Mouse (Mus musculus) effector memory CD4-positive, alpha-beta T cell, adult 7 months (primary cell): ENCODE data around the gene Olfr352. TPM values are rescaled to one million over a fixed set of nuclear protein-coding genes. Genes with fewer than 3 reads are reported as not detected.

Experiments
- polyA plus RNA-seq: library from polyadenylated mRNA; unstranded; fragments of 100-300 nt; shearing (Covaris generic); gene quantifications from one replicate; pipeline ENCODE4 v1.2.1, GENCODE M21; 2017

The Olfr352 gene
- 0.18 TPM for polyA plus RNA-seq

DNA sequence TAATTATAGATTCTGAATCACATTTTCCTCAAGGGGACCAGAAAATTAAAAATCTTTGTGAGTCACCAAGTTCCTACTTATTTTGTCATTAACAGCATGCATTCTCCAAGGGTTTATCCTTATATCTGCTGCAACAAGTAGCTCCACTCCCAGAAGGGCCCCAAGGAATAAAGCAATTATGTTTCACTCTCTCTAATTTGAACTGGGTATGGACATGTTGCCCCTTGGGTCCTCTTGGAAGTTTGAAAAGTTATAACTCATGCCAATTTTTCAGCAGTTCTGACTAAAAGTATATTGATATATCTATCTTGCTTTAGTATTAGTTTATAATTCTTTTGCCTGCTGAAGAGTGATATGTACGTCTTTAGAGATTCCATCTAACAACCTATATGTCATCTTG is at the start of gene Olfr352:
TSS of gene Olfr352 (plus strand) at position 301 of the 400 bp plus-strand sequence.

DNA sequence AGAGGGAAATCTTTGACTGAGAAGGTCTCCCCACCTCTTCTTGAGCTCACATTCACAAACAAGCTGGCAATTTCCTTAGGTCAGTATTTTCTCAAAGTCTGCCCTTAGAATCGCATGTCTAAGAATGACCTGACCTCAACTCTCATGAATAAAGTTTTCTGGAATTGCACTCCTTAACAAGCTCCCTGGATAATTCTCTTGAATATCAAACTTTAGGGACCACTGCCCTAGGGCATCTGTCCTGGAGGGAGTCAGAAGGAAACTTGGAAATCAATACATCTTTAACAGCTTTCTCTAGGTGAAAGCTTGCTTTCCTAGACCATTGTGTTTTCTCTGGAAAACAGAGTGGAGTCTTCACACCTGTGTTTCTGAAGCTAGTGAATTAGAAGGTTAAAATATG is 22.2 kb upstream of the Olfr352 start, which contains the start of gene Olfr350:
TSS of gene Olfr350 (plus strand) at position 301 of the 400 bp plus-strand sequence.

DNA sequence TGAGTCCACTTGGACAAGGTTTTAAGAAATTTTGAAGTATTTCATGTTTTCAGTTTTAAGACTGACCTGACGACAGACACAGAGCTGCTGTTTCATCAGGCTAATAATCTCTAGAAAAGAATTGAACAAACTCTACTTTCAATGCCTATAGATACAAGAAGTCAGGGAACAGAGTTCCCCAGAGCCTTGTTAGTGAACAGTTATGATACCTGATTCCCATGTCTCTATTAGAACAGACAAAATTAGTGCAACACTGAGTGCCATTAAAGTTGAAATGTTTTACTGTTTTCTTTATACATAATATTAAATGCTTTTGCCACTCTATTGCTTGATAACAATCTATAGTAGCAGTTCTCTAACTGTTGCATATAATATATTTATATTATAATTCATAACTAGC is 5.7 kb upstream of the Olfr352 start, which contains the start of gene Olfr351:
TSS of gene Olfr351 (minus strand) at position 101 of the 400 bp plus-strand sequence.

DNA sequence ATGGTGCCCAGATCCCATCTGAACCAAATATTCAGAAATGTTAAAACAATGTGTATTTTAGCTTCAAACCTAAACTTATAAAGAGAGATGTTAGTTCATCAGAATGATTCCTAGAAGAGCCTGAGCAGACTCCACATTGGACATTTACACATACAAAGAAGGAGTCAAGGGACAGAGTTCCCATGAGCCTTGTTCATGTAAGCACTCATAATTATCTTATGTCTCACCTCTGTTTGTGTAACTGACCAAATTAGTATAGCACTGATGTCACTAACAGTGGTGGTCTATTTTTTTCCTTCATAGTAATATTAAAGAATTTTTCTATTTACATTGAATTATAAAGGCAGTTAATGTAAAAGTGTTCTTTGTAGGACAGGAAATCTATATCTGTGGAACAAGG is 24.6 kb downstream of the Olfr352 start, which contains the start of gene Olfr353:
TSS of gene Olfr353 (minus strand) at position 101 of the 400 bp plus-strand sequence.

DNA sequence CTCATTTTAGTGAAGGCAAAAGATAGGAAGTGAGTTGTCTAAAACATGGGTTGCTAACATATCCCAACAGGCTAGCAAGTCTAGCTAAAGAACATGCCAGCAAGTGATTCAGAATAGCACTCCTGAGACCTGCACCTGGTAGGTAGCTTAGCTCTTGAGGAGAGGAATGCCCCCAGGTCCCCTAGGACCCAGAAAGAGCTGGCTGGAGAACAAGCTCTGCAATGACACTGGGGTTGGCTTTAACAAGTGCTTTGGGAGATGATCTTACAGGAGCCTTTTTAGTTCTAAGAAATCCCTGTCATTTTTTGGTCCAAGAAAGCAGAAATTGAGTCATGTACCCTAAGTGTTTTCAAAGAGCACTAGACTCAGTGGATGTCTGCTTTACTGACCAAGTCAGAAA is 37.1 kb downstream of the Olfr352 start, which contains the start of gene Olfr354:
TSS of gene Olfr354 (plus strand) at position 301 of the 400 bp plus-strand sequence.

Other genes starting within 250 kb of the Olfr352 start
- not detected for gene Olfr345, start 228.4 kb upstream of the Olfr352 start, polyA plus RNA-seq
- not detected for gene Olfr346, start 182.7 kb upstream of the Olfr352 start, polyA plus RNA-seq
- not detected for gene Olfr347, start 136.6 kb upstream of the Olfr352 start, polyA plus RNA-seq
- gene Olfr348, start 84.2 kb upstream of the Olfr352 start, polyA plus RNA-seq, result not detected
- gene Olfr50, start 77.9 kb upstream of the Olfr352 start, polyA plus RNA-seq, result not detected
- gene Olfr3, start 51.4 kb upstream of the Olfr352 start, polyA plus RNA-seq, result not detected
- not detected for gene Olfr350, start 22.1 kb upstream of the Olfr352 start, polyA plus RNA-seq
- not detected for gene Olfr351, start 5.8 kb upstream of the Olfr352 start, polyA plus RNA-seq
- gene Olfr353, start 24.5 kb downstream of the Olfr352 start, polyA plus RNA-seq, result not detected
- 0.16 TPM for gene Olfr354, start 37.2 kb downstream of the Olfr352 start, polyA plus RNA-seq
- 0.62 TPM for gene Olfr355, start 60.4 kb downstream of the Olfr352 start, polyA plus RNA-seq
- gene Olfr356, start 68.7 kb downstream of the Olfr352 start, polyA plus RNA-seq, result not detected
- gene Olfr357, start 125.4 kb downstream of the Olfr352 start, polyA plus RNA-seq, result not detected
- gene Olfr358, start 140.9 kb downstream of the Olfr352 start, polyA plus RNA-seq, result not detected
- not detected for gene Olfr360, start 197.3 kb downstream of the Olfr352 start, polyA plus RNA-seq
- 0.27 TPM for gene Olfr361, start 220.8 kb downstream of the Olfr352 start, polyA plus RNA-seq
- gene Olfr362, start 249.4 kb downstream of the Olfr352 start, polyA plus RNA-seq, result not detected